Mouse (Mus musculus) ovary, adult 18-20 months (tissue): Measurements from ENCODE around the gene Tpcn2.

Experiments
- DNase-seq: peaks from one replicate; pipeline ENCODE4 v3.0.0; 2022; ENCODE audit warnings: low spot score, mixed read lengths

Tpcn2 gene

GRCm38 (mm10) chr7:145205363-145205902 lies 78.4 kb downstream of the Tpcn2 start:
- DNase-seq: no peak

GRCm38 (mm10) chr7:145199711-145200110 lies 84.1 kb downstream of the Tpcn2 start:
- DNase-seq: no peak

GRCm38 (mm10) chr7:145198223-145198714 lies 85.5 kb downstream of the Tpcn2 start:
- no peak for DNase-seq

GRCm38 (mm10) chr7:145197711-145198110 lies 86.1 kb downstream of the Tpcn2 start:
- DNase-seq: no peak

- no peak for DNase-seq
These were observed 86.8 kb downstream of the Tpcn2 start for GRCm38 (mm10) chr7:145197042-145197441.

GRCm38 (mm10) chr7:145196340-145196739 lies 87.5 kb downstream of the Tpcn2 start:
- DNase-seq: no peak

- no peak for DNase-seq
These were observed 88.5 kb downstream of the Tpcn2 start for GRCm38 (mm10) chr7:145195186-145195927.

- DNase-seq: peak; percentile 33
These were observed 89.2 kb downstream of the Tpcn2 start for GRCm38 (mm10) chr7:145194455-145195161.

- no peak for DNase-seq
These were observed 91.0 kb downstream of the Tpcn2 start for GRCm38 (mm10) chr7:145192836-145193235.

- DNase-seq: no peak
These were observed 93.3 kb downstream of the Tpcn2 start for GRCm38 (mm10) chr7:145190520-145190919.

GRCm38 (mm10) chr7:145189342-145189741 lies 94.5 kb downstream of the Tpcn2 start:
- no peak for DNase-seq

- no peak for DNase-seq
These were observed 96.0 kb downstream of the Tpcn2 start for GRCm38 (mm10) chr7:145187802-145188201.

- DNase-seq: no peak
These were observed 101.4 kb downstream of the Tpcn2 start for GRCm38 (mm10) chr7:145182388-145182787.

- no peak for DNase-seq
These were observed 102.3 kb downstream of the Tpcn2 start for GRCm38 (mm10) chr7:145181376-145182034.

- DNase-seq: no peak
These were observed 104.1 kb downstream of the Tpcn2 start for GRCm38 (mm10) chr7:145179691-145180091.

- DNase-seq: no peak
These were observed 106.8 kb downstream of the Tpcn2 start for GRCm38 (mm10) chr7:145176750-145177589.

GRCm38 (mm10) chr7:145173563-145173962 lies 110.2 kb downstream of the Tpcn2 start:
- DNase-seq: no peak

- DNase-seq: no peak
These were observed 110.7 kb downstream of the Tpcn2 start for GRCm38 (mm10) chr7:145173116-145173515.

- no peak for DNase-seq
These were observed 114.1 kb downstream of the Tpcn2 start for GRCm38 (mm10) chr7:145169703-145170102.

- DNase-seq: no peak
These were observed 124.2 kb downstream of the Tpcn2 start for GRCm38 (mm10) chr7:145159283-145160240.
